Mouse (Mus musculus) CH12.LX (cell line): ENCODE measurements around the gene Icam5.

ENCODE experiments used
- NRF1 ChIP-seq: IDR thresholded peaks from 2 replicates; pipeline ENCODE4 v1.6.1; 2014; ENCODE audit warnings: low read depth, mild to moderate bottlenecking, inconsistent platforms, low read length, improper control_type of control experiment, moderate library complexity
- TCF12 ChIP-seq: IDR thresholded peaks from 2 replicates; pipeline ENCODE4 v1.6.1; 2014; ENCODE audit warnings: low read depth, mild to moderate bottlenecking, inconsistent platforms, low read length, improper control_type of control experiment

DNA sequence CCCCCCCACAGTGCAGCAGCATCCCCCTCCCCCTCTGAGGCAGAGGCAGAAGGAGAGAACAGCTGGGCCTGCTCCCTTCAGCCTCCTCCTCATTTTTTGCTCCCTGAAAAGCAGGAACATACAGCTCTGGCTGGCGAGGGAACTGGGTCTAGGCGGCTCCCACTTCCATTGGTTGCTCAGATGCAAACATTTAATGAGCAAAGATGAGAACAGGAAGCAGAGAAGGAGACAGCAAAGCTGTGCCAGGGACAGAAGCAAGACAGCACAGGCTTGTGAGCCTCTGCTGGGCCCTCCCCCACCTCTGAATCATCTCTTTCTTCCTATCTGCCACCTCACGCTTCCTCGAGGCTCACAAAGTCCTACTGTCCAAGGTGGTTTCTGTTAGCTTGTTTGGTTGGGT lies 9.4 kb downstream of the Icam5 start:
- TF ChIP-seq NRF1 = no peak
- TF ChIP-seq TCF12 = no peak
